10 mouse cellular contexts compared by ENCODE assay signal in the genomic region with DNA sequence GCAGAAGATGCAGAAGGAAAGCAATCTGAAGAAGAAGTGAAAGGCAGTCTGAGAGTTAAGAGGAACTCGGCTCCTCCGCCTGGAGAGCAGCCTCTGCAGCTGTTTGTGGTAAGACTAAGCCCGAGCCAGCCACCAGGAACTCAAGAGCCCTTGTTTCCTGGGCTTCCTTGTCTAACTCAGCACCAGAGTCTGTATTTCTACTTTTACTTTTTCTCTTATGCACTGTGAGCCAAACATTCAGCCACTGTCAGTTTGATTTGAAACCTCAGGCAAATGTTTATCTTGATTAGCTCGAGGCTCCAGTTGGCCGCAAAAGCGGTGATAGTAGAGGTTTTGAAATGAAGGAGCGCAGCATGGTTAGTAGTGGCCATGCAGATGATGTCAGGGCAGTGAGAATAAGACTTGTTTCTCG.
A peak's percentile ranks its signal among the peaks of the same experiment; 100 is the strongest.
DNase-seq lines count a peak whose midpoint lies in the region; ATAC-seq and TF ChIP-seq lines count a peak whose summit lies in the region.
"Had no signal": no experiment of that assay in that cellular context is flagged by ENCODE, and none has a peak within 500 bp of the region (broad histone marks: within the 10 kb centered on the region; RNA-seq: fewer than 3 reads in every experiment).

No protein-coding gene starts in this region.

- peaks cover 59% of the 10 kb centered on the region for H3K36me3 ChIP-seq in kidney, embryonic 14.5 days (ENCODE audit: control insufficient read depth, insufficient read depth, low read length)

- H3K9me3 ChIP-seq in kidney, embryonic 14.5 days (ENCODE audit: control insufficient read depth, low read length) = no peaks in the 10 kb centered on the region

- WGBS in lung, adult 2 months = 51% methylated on average over 8 of the region's 8 CpGs
- 86% methylated on average over 8 of the region's 8 CpGs for WGBS in kidney, embryonic 14.5 days

- H3K27ac ChIP-seq in kidney, embryonic 14.5 days (ENCODE audit: low read depth, low read length) = no peak overlapping the region

- no peak for TF ChIP-seq CTCF in lung, adult 2 months (IDR thresholded peaks at IDR 0.05; ENCODE audit: insufficient read depth, low read length)

- H3K4me2 ChIP-seq in kidney, embryonic 14.5 days (replicated peaks; ENCODE audit: low read depth, low read length) = no peak overlapping the region

- ATAC-seq in frontal cortex, adult (ENCODE audit: low TSS enrichment) = 0 out of 2 replicates have a peak, but pooled peaks have one; percentile 51
- no peak for ATAC-seq in kidney, embryonic 14.5 days (ENCODE audit: low FRiP score, low TSS enrichment)

- no peak overlapping the region for H3K9ac ChIP-seq in kidney, embryonic 14.5 days (ENCODE audit: low read depth, low read length)

- no peak for TF ChIP-seq POLR2A in lung, adult 2 months (IDR thresholded peaks at IDR 0.05; ENCODE audit: borderline replicate concordance, extremely low read depth, low read depth, low read length)

- no peak for DNase-seq in frontal cortex, postnatal 36 days (ENCODE audit: low spot score in 2 of 2)
- peak; percentile 24 to 31 for DNase-seq in lung, adult 18-20 months
- DNase-seq in lung, adult 2 months = no peak
- peak; percentile 15 to 26 for DNase-seq in lung, postnatal 4 days
- peak; percentile 23 to 34 for DNase-seq in thymus, postnatal 36 days
- no peak for DNase-seq in testis, postnatal 14 days (ENCODE audit: low spot score)
- DNase-seq: kidney, adult 18-20 months; right cerebral cortex, postnatal 4 days had no signal

- no peaks in the 10 kb centered on the region for H3K4me1 ChIP-seq in lung, adult 2 months (ENCODE audit: control insufficient read depth, insufficient read depth, low read length)
- no peaks in the 10 kb centered on the region for H3K4me1 ChIP-seq in kidney, embryonic 14.5 days (ENCODE audit: control insufficient read depth, insufficient read depth, low read length)

- H3K4me3 ChIP-seq in lung, adult 2 months (replicated peaks; ENCODE audit: extremely low read depth, low read depth, low read length) = no peak overlapping the region
- H3K4me3 ChIP-seq in kidney, embryonic 14.5 days (ENCODE audit: low read length) = no peak overlapping the region

- H3K27me3 ChIP-seq in kidney, embryonic 14.5 days (ENCODE audit: control insufficient read depth, insufficient read depth, low read length) = no peaks in the 10 kb centered on the region

Comparison
In these comparisons a context has a peak if more than half of its experiments do, and no peak if none do; other contexts are left out.
1. DNase-seq: peak in lung, adult 18-20 months (2 of 2), lung, postnatal 4 days (2 of 2) and thymus, postnatal 36 days (2 of 2); none in frontal cortex, postnatal 36 days (0 of 2), lung, adult 2 months (single experiment) and testis, postnatal 14 days (single experiment).